Mouse (Mus musculus) liver, postnatal 0 days (tissue): Measurements from ENCODE around the gene Crtap. TPM values are rescaled to one million over a fixed set of nuclear protein-coding genes. Genes with fewer than 3 reads are reported as not detected.

ENCODE experiments used
- ATAC-seq: fragments of 200-750 bp; cut with Nextera tagmentation; 2 replicates; pipeline ENCODE4 v1.8.0; 2017; ENCODE audit warnings: mild to moderate bottlenecking, moderate library complexity
- DNase-seq: peaks from one replicate; pipeline ENCODE4 v3.0.0-alpha.2; 2016
- H3K27ac ChIP-seq: fragments of 300-500 bp; sonication (generic); 2 replicates; pipeline ENCODE4 v1.5.1; 2014; ENCODE audit warnings: antibody characterized with exemption, moderate library complexity, mild to moderate bottlenecking, low read depth
- H3K27me3 ChIP-seq: fragments of 300-500 bp; sonication (generic); 2 replicates; pipeline ENCODE4 v1.6.1; 2014; ENCODE audit warnings: low read length, control low read depth, mixed read lengths; ENCODE audit not compliant: insufficient read depth
- H3K36me3 ChIP-seq: fragments of 300-500 bp; sonication (generic); replicated peaks from 2 replicates; pipeline ENCODE4 v1.6.1; 2014; ENCODE audit warnings: mild to moderate bottlenecking, control low read depth, low read length, moderate library complexity, mixed read lengths; ENCODE audit not compliant: insufficient read depth
- H3K4me1 ChIP-seq: fragments of 300-500 bp; sonication (generic); 2 replicates; pipeline ENCODE4 v1.6.1; 2014; ENCODE audit warnings: antibody characterized with exemption, mild to moderate bottlenecking, control low read depth; ENCODE audit not compliant: insufficient read depth
- H3K4me2 ChIP-seq: fragments of 300-500 bp; sonication (generic); 2 replicates; pipeline ENCODE4 v1.6.1; 2014; ENCODE audit warnings: low read depth, mild to moderate bottlenecking, low read length, moderate library complexity, mixed read lengths
- H3K4me3 ChIP-seq: fragments of 300-500 bp; sonication (generic); 2 replicates; pipeline ENCODE4 v1.5.1; 2014; ENCODE audit warnings: low read depth, low read length
- H3K9ac ChIP-seq: fragments of 300-500 bp; sonication (generic); replicated peaks from 2 replicates; pipeline ENCODE4 v1.6.1; 2014; ENCODE audit warnings: mild to moderate bottlenecking, moderate library complexity
- H3K9me3 ChIP-seq: fragments of 300-500 bp; sonication (generic); 2 replicates; pipeline ENCODE4 v1.6.1; 2016; ENCODE audit warnings: mild to moderate bottlenecking, control low read depth, low read length, mixed read lengths
- CTCF ChIP-seq: sonication (generic); IDR thresholded peaks from 2 replicates; pipeline ENCODE4 v1.5.1; 2016; ENCODE audit warnings: antibody characterized with exemption, low read depth
- EP300 ChIP-seq: IDR thresholded peaks from 2 replicates; pipeline ENCODE4 v1.6.1; 2016; ENCODE audit warnings: antibody characterized with exemption, low read depth, mild to moderate bottlenecking
- WGBS: fragments of 180-500 bp; shearing (Covaris S2); extraction: QIAGEN DNeasy Blood & Tissue Kit; methylation state at CpG from one replicate; pipeline ENCODE4 v1.1.7; 2014; ENCODE audit not compliant: insufficient replicate concordance; 5-methylcytosine and 5-hydroxymethylcytosine counted together
- polyA plus RNA-seq: library from polyadenylated mRNA; unstranded; fragments of >200 nt; fragmentation: Nextera tagmentation; extraction: Ambion mirVana; gene quantifications from 2 replicates; pipeline ENCODE4 v1.2.1, GENCODE M21; 2015

The Crtap gene
- polyA plus RNA-seq, 1 experiment from 2014 or later, result 19.9 TPM

DNA sequence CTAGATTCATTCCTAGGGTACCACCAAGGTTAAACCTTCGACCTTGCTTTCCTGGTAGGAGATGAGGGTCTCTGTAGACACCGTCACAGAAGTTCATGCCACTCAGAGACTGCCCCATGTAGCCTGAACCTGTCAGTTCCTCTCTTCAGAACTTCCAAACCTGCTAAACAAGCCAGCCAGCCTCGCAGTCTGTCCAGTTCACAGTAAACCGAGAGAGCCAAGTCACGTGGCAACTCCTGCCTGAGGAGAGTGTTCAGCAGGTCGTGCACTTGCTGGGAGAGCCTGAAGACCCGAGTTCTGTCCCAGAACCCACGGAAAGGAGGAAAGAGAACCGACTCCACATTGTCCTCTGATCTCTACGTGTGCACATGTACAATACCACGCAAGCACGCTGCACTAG, 23.4 kb upstream of the Crtap start:
- WGBS, result 73% methylated on average over 12 of the region's 12 CpGs
- H3K9me3 ChIP-seq, result 0 out of 2 replicates have a peak, but pooled peaks cover 2% of the 10 kb centered on the region
- ATAC-seq (no peak), DNase-seq (no peak)
- TF ChIP-seq CTCF (no peak), EP300 (no peak)
- no peak overlapping the region for H3K9ac ChIP-seq
- no peak overlapping the region for H3K4me2 ChIP-seq
- peaks cover 3% of the 10 kb centered on the region; the same call in 1 of the 2 replicates for H3K4me1 ChIP-seq
- no peaks in the 10 kb centered on the region for H3K27me3 ChIP-seq
- H3K27ac ChIP-seq, result no peak overlapping the region
- H3K36me3 ChIP-seq, result peaks cover 10% of the 10 kb centered on the region
- no peak overlapping the region for H3K4me3 ChIP-seq

DNA sequence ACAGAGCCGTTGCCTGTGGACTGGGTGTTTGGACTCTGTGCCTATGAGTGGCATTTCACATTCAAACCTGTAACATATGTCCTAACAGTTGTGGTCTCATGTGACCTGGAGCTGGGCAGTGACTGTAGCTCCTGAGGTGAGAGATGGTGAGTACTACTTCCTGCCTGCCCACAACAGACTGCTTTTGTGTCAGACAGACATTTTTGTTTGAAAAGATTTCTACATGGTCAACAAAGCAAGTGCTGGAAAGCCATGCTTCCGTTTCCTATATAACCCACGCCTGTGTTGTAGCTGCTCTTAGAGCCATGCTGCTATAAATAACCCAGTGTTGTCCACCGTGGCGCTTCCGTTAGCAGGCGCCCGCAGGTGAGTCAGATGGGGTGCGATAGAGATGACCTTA, 21.9 kb upstream of the Crtap start:
- Histone ChIP-seq H3K27me3 (no peaks in the 10 kb centered on the region), H3K4me1 (peaks cover 3% of the 10 kb centered on the region; the same call in 1 of the 2 replicates), H3K9me3 (0 out of 2 replicates have a peak, but pooled peaks cover 2% of the 10 kb centered on the region), H3K4me3 (no peak overlapping the region), H3K9ac (no peak overlapping the region), H3K4me2 (no peak overlapping the region), H3K36me3 (peaks cover 20% of the 10 kb centered on the region), H3K27ac (no peak overlapping the region)
- DNase-seq, result no peak
- TF ChIP-seq CTCF (no peak), EP300 (no peak)
- WGBS, result 78% methylated on average over 9 of the region's 9 CpGs
- ATAC-seq, result no peak

GRCm38 (mm10) chr9:114411295-114411694, 20.8 kb upstream of the Crtap start:
- Histone ChIP-seq H3K4me2 (no peak overlapping the region), H3K9me3 (0 out of 2 replicates have a peak, but pooled peaks cover 2% of the 10 kb centered on the region), H3K4me1 (no peaks in the 10 kb centered on the region), H3K27ac (no peak overlapping the region), H3K4me3 (no peak overlapping the region), H3K27me3 (no peaks in the 10 kb centered on the region), H3K9ac (no peak overlapping the region), H3K36me3 (peaks cover 22% of the 10 kb centered on the region)
- DNase-seq (no peak), ATAC-seq (no peak)
- no peak for TF ChIP-seq CTCF
- TF ChIP-seq EP300, result no peak
- 89% methylated on average over 5 of the region's 5 CpGs for WGBS

GRCm38 (mm10) chr9:114410313-114410862, 19.9 kb upstream of the Crtap start:
- ATAC-seq, result no peak
- TF ChIP-seq CTCF, result no peak
- H3K27ac ChIP-seq, result no peak overlapping the region
- no peak for DNase-seq
- H3K9ac ChIP-seq, result no peak overlapping the region
- no peaks in the 10 kb centered on the region for H3K27me3 ChIP-seq
- 0 out of 2 replicates have a peak, but pooled peaks cover 2% of the 10 kb centered on the region for H3K9me3 ChIP-seq
- H3K36me3 ChIP-seq, result peaks cover 27% of the 10 kb centered on the region
- H3K4me1 ChIP-seq, result no peaks in the 10 kb centered on the region
- H3K4me3 ChIP-seq, result no peak overlapping the region
- no peak overlapping the region for H3K4me2 ChIP-seq
- 93% methylated on average over 11 of the region's 11 CpGs for WGBS

GRCm38 (mm10) chr9:114407676-114408075, 17.2 kb upstream of the Crtap start:
- Histone ChIP-seq H3K27me3 (no peaks in the 10 kb centered on the region), H3K36me3 (peaks cover 33% of the 10 kb centered on the region), H3K27ac (no peak overlapping the region), H3K9me3 (0 out of 2 replicates have a peak, but pooled peaks cover 2% of the 10 kb centered on the region), H3K4me1 (no peaks in the 10 kb centered on the region), H3K9ac (no peak overlapping the region), H3K4me3 (no peak overlapping the region), H3K4me2 (no peak overlapping the region)
- DNase-seq, result no peak
- WGBS, result 83% methylated on average over 2 of the region's 2 CpGs
- no peak for ATAC-seq
- no peak for TF ChIP-seq CTCF

DNA sequence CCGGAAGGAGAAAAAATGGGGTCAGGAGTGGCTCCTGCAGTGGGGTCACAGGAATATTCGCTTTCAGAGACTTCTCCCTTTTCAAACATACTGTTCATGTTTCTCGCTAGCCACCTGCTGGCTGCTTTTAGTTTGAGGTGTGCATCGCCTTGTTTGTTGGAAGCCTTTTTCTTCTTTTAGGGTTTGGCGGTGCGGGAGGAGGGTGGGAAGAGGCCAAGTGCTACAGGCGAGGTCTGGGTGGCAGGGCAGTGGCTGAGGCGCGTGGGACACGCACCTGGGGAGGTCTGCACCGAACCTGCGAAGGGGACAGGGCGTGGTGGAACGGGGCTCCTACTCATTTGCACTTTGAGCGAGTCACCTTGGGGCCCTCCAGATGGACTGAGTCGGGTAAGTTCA, 11.2 kb upstream of the Crtap start:
- H3K4me1 ChIP-seq, result peaks cover 13% of the 10 kb centered on the region
- H3K9me3 ChIP-seq, result no peaks in the 10 kb centered on the region
- peak overlapping the region; percentile 95 for H3K27ac ChIP-seq
- peak; percentile 25 for ATAC-seq
- H3K27me3 ChIP-seq, result no peaks in the 10 kb centered on the region
- peak; percentile 39 for DNase-seq
- 1% methylated on average over 16 of the region's 16 CpGs for WGBS
- H3K36me3 ChIP-seq, result peaks cover 12% of the 10 kb centered on the region; the same call in 1 of the 2 replicates
- no peak for TF ChIP-seq EP300
- peak; percentile 48 for TF ChIP-seq CTCF
- H3K4me2 ChIP-seq, result peak overlapping the region; percentile 82
- peak overlapping the region; percentile 82 for H3K4me3 ChIP-seq
- peak overlapping the region; percentile 89 for H3K9ac ChIP-seq
